Mouse (Mus musculus): Measurements from ENCODE around the gene Prl2c5. TPM values are rescaled to one million over a fixed set of nuclear protein-coding genes. Genes with fewer than 3 reads are reported as not detected.
"Not testable (repeated sequence)": the region's sequence is repeated elsewhere in the genome, so short reads cannot be mapped to it uniquely, and the experiment has no call there.

The Prl2c5 gene
- total RNA-seq (2021), result not detected
- long read RNA-seq, experiment 1, result 0 reads
- long read RNA-seq, experiment 2, result 0 reads

DNA sequence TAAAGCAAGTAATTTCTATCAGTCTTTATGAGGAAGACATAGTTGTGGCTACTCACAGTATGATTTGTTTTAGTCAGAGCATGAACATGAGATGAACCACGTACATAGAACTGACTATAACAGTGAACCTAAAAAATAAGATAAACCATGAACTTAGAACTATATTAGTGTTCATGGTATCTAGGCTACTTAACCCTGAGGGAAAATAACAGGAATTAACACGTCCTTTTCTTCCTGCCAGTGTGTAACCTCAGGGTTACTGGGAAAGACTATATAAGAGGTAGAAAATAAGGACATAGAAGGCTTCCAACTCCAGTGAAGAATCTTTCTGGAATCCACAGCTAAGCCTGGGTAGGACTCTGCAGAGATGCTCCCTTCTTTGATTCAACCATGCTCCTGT lies at the start of gene Prl2c5:
Gene Prl2c5 (plus strand): TSS at position 301 of the 400 bp plus-strand sequence.
- DNase-seq, result not testable (repeated sequence)

DNA sequence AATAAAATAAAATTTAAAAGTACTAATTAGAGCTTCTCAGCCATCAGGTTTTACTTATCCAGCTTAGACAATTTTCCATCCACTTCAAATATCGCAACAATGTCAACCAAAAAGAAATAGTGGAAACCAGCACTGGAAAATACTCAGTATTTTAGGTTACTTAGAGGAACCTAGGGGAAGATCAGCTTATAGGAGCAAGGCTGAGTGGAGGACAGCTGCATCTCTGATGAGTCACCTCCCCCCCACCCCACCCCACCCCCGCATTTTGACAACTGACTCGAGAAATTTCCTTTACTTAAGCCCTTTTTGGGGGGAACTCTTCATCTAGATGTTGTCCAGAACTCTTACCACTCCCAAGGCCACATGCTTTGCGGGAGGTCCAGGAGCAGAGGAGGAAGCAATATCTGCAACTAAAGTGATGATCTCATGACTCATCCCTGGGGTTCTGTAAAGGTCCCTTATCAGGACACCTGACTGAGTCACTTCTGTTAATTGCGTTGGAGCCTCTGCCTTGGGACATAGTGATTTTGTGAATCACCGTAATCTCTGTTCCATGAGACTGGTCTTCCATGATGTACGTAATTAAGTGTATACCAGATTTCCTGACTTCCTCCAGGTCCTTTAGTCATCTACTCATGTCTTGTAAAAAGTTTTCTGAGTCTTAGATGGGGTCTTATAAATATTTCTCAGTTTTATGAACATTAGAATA lies 19.6 kb upstream of the Prl2c5 start:
- DNase-seq, result not testable (repeated sequence)

DNA sequence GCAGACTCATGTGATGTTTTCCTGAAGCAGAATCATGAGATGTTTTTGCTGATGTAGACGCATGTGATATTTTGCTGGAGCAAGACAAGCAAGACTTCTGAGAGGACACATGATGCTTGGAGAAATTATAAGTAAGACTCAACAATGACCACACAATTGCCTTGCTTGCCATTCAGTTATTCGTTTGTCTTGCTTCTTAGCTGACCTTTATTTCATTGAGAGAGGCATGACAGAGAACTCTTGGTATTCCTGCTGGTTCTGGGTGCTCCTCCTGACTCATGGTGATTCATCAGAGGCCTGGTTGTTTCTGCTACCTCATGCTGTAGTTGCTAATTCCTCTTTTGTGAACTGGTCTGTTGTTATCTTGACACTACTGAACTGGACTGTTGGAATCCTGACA lies 13.9 kb upstream of the Prl2c5 start:
- not testable (repeated sequence) for DNase-seq

DNA sequence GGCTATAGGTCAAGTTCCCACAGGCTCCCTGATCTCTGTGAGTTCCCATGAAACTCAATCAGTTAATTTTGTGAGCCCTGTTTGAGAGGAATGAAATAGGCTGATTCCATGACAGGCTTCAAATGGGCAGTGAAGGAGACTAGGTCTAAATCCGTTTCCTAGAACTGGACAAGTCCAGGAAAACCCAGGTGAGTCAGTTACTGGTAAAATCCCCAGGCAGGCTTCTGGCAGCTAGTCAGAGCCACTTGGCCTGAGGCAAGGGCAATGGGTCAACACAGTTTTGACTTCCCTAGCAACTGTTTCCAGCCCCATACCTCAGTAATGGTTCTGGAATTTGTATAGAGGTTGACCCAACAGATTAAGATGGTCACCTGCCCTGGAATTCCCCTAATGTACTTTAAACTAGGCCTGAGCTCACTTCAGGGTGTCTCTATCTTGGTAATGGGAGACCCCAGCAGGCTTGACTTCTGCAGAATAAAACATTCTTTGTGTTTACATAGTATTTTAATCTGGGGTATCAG lies 8.8 kb upstream of the Prl2c5 start:
- not testable (repeated sequence) for DNase-seq

DNA sequence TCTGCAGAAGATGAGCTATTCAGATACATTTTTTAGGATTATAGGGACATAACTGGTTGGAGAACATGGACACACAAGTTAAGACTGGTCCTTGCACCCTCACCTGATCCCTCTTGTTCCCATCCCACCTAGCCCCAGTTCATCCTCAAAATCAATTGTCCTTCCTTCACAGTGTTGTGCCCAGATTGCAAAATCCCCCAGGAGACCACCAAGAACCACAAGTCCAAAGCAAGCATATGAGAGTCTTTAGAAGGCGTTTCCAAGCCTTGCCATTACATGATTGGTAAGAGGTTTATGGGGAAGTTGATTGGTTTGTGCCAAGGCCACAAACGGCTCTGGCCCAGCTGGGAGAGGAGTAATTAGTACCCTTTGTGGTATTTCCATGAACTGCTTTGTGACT lies 6.8 kb upstream of the Prl2c5 start:
- DNase-seq, result not testable (repeated sequence)

DNA sequence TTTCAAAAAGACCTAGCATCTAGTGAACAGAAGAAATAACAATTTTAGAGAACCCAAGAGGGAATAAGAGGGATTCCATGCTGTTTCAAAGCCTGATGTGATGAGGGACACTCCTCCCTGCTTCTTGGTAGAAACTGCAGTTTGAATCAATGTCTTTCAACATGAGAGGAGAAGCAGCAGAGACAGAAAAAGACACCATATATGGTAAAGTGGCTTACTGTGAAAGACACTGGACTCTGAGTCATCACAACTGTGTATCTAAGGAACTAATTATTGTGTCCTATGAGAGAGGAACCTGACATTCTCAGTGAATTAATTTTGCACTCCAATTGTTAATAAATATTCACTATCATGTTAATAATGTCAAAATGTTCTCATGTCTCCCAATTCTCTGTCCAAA lies 28.7 kb downstream of the Prl2c5 start:
- not testable (repeated sequence) for DNase-seq

DNA sequence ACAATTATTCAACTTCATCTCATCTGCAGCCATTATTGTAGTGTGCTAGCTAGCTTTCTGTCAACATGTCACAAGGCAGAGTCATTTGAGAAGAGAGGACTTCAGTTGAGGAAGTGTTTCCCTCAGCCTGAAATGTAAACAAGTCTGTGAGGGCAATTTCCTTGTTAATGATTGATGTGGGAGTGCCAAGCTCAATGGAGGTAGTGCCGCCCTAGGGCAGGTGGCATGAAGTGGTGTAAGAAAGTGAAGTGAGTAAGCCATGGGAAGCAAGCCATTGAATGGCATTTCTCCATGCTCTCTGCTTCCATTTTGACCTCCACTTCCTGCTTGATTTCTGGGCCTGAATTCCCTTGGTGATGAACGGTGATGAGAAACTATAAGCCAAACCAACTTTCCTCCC lies 33.8 kb downstream of the Prl2c5 start:
- not testable (repeated sequence) for DNase-seq

DNA sequence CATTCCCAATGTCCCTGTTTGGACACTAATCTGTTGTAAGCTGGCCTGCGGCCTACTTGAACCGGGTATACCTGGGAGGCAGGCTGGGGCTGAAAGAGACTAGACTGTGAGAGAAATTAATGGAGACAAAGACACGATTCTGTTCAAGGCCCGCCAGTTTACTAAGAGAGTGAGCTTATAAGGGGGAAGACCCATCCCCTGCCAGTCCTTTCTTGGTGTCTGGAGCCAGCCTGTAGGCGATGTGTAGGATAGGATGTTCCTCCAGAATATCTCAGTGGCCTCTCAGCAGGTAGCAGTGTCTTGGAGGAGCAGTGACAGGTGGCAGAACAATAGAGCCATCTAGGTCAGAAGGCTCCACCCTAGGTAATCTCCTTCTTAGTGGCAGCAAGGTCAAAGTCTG lies 37.7 kb downstream of the Prl2c5 start:
- not testable (repeated sequence) for DNase-seq

DNA sequence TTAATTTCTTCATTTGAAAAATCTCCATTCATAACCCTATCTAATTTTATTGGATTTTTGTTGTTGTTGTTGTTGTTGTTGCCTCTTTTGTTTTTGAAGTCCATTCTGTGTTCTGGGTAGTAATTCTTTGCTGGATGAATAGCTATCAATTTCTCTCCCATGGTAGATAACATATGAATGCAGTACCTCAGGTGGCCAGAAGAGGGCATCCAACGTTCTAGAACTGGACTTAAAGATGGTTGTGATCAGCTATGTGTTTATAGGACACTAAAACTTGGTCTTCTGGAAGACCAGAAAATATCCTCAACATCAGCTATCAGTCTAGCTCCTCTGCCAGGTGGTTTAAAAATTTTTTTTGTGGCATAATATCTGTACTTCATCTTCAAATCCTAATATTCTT lies 54.9 kb downstream of the Prl2c5 start:
- peak; percentile 45 to 58 for DNase-seq

Other genes with a start within 250 kb of the Prl2c5 start
- not detected for gene Prl2c2, start 177.3 kb upstream of the Prl2c5 start, total RNA-seq (2021)
- 10 to 100 TPM; 35.1 to 48.7 TPM for gene Gpr137b, start 211.3 kb downstream of the Prl2c5 start, total RNA-seq (2021)

Data from adrenal gland, postnatal 36 days (tissue).